Mouse (Mus musculus) brain, embryonic 14.5 days (tissue): ENCODE data around the gene Mrpl4.

Experiments
- CTCF ChIP-seq: fragments of 200-500 bp; IDR thresholded peaks from 2 replicates; pipeline ENCODE4 v1.5.1; 2012; ENCODE audit warnings: inconsistent platforms, mild to moderate bottlenecking, moderate library complexity, borderline replicate concordance; ENCODE audit not compliant: insufficient read depth, insufficient read length; ENCODE audit errors: extremely low read depth
- POLR2A ChIP-seq: fragments of 200-500 bp; IDR thresholded peaks from 2 replicates; pipeline ENCODE4 v1.6.1; 2012; ENCODE audit warnings: mild to moderate bottlenecking, inconsistent platforms, borderline replicate concordance; ENCODE audit not compliant: poor library complexity, insufficient read depth, insufficient read length, severe bottlenecking; ENCODE audit errors: extremely low read depth

DNA sequence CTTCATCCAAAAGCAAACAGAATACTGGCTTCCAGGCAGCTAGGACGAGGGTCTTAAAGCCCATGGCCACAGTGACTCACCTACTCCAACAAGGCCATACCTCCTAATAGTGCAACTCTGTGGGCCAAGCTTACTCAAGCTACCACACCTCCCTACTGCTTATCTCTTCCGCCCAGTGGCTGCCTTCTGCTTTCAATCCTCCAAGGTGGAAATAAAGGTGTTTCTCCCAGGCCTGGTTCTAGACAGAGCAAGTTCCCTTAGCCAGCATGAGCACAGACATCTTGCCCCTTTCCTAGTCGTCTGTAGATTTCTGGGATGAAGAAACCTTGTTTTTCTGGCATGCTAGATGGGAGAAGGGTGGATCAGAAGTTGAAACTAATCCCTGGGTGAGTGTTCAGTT lies 37.2 kb downstream of the Mrpl4 start:
- no peak for TF ChIP-seq CTCF
- TF ChIP-seq POLR2A: no peak
